Mouse (Mus musculus) kidney, postnatal 0 days (tissue): ENCODE data around the gene Bod1. TPM values are rescaled to one million over a fixed set of nuclear protein-coding genes. Genes with fewer than 3 reads are reported as not detected.

Experiments
- ATAC-seq: fragments of 200-750 bp; cut with Nextera tagmentation; replicated peaks from 2 replicates; pipeline ENCODE4 v1.8.0; 2017; ENCODE audit warnings: low read depth, moderate number of reproducible peaks, moderate TSS enrichment, moderate library complexity; ENCODE audit not compliant: low FRiP score
- DNase-seq: peaks from one replicate; pipeline ENCODE4 v3.0.0-alpha.2; 2016; ENCODE audit warnings: low spot score
- H3K27ac ChIP-seq: fragments of 300-500 bp; sonication (generic); 2 replicates; pipeline ENCODE4 v1.5.1; 2014; ENCODE audit warnings: mild to moderate bottlenecking
- H3K27me3 ChIP-seq: fragments of 300-500 bp; sonication (generic); 2 replicates; pipeline ENCODE4 v1.6.1; 2014; ENCODE audit warnings: low read length, mixed read lengths; ENCODE audit not compliant: insufficient read depth
- H3K36me3 ChIP-seq: fragments of 300-500 bp; sonication (generic); 2 replicates; pipeline ENCODE4 v1.6.1; 2014; ENCODE audit warnings: low read length, mixed read lengths; ENCODE audit not compliant: insufficient read depth
- H3K4me1 ChIP-seq: fragments of 300-500 bp; sonication (generic); replicated peaks from 2 replicates; pipeline ENCODE4 v1.6.1; 2014; ENCODE audit warnings: antibody characterized with exemption, low read length, mixed read lengths; ENCODE audit not compliant: insufficient read depth
- H3K4me2 ChIP-seq: fragments of 300-500 bp; sonication (generic); 2 replicates; pipeline ENCODE4 v1.6.1; 2014; ENCODE audit warnings: mild to moderate bottlenecking, low read length, moderate library complexity, mixed read lengths
- H3K4me3 ChIP-seq: fragments of 300-500 bp; sonication (generic); replicated peaks from 2 replicates; pipeline ENCODE4 v1.5.1; 2014; ENCODE audit warnings: low read depth, low read length
- H3K9ac ChIP-seq: fragments of 300-500 bp; sonication (generic); 2 replicates; pipeline ENCODE4 v1.6.1; 2014; ENCODE audit warnings: low read depth, low read length
- H3K9me3 ChIP-seq: fragments of 300-500 bp; sonication (generic); replicated peaks from 2 replicates; pipeline ENCODE4 v1.6.1; 2016; ENCODE audit warnings: low read length, inconsistent platforms, mixed read lengths
- CTCF ChIP-seq: IDR thresholded peaks from 2 replicates; pipeline ENCODE4 v1.5.1; 2016; ENCODE audit warnings: antibody characterized with exemption, low read depth, mild to moderate bottlenecking, moderate library complexity
- WGBS: fragments of 180-500 bp; shearing (Covaris S2); extraction: QIAGEN DNeasy Blood & Tissue Kit; methylation state at CpG from one replicate; pipeline ENCODE4 v1.1.7; 2014; 5-methylcytosine and 5-hydroxymethylcytosine counted together
- polyA plus RNA-seq: library from polyadenylated mRNA; unstranded; fragments of >200 nt; fragmentation: Nextera tagmentation; extraction: Ambion mirVana; gene quantifications from 2 replicates; pipeline ENCODE4 v1.2.1, GENCODE M21; 2015

The Bod1 gene
- polyA plus RNA-seq, 1 experiment from 2014 or later = 102 TPM

DNA sequence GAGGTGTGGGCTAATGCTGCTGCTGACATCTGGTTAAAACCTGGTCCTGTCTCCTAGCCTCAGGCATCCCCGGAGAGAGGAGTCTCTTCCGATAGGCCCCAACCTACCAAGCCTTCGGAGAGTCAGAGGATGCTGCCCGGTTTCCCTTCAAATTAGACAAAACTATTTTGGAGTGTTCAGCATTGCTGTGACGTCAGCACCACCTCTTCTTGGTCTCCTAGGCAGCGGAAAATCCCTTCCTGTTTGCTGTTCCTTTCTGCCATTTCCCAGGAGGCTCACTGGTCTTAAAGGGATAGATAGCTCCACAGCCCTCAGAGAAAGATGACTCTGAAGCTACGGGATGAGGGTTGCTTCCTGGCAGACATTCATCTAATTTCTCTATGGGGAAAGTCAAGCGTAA, 31.5 kb upstream of the Bod1 start:
- ATAC-seq (no peak), DNase-seq (no peak)
- no peak overlapping the region for H3K27ac ChIP-seq
- H3K9me3 ChIP-seq = no peaks in the 10 kb centered on the region; the same call in 1 of the 2 replicates
- H3K4me1 ChIP-seq = no peaks in the 10 kb centered on the region
- no peak overlapping the region for H3K9ac ChIP-seq
- no peak overlapping the region for H3K4me2 ChIP-seq
- no peaks in the 10 kb centered on the region for H3K36me3 ChIP-seq
- H3K27me3 ChIP-seq = no peaks in the 10 kb centered on the region
- no peak for TF ChIP-seq CTCF
- 68% methylated on average over 8 of the region's 8 CpGs for WGBS
- no peak overlapping the region for H3K4me3 ChIP-seq

DNA sequence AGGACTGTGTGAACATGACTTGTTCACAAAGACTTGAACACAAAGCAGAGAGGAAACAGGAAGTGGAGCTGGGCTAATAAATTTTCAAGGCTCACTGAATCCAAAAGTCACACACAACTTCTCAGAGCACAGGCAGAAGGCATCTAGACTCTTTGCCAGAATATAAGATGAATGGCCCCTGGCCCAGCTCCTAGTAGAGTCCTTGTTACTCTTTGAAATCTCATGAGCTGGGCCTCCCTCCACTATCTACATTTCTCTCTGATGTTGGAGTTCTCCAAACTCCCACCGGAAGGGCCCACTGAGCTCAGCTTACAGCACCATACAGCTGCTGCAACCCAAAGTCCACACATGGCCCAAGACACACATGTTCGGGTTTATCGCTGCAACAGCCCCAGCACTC, 30.2 kb upstream of the Bod1 start:
- no peaks in the 10 kb centered on the region for H3K9me3 ChIP-seq
- H3K4me3 ChIP-seq = no peak overlapping the region
- no peak for DNase-seq
- no peak for ATAC-seq
- TF ChIP-seq CTCF = no peak
- no peak overlapping the region for H3K9ac ChIP-seq
- WGBS = 79% methylated on average over 3 of the region's 3 CpGs
- H3K27ac ChIP-seq = no peak overlapping the region
- H3K4me1 ChIP-seq = no peaks in the 10 kb centered on the region
- H3K36me3 ChIP-seq = no peaks in the 10 kb centered on the region
- no peaks in the 10 kb centered on the region for H3K27me3 ChIP-seq
- H3K4me2 ChIP-seq = no peak overlapping the region

DNA sequence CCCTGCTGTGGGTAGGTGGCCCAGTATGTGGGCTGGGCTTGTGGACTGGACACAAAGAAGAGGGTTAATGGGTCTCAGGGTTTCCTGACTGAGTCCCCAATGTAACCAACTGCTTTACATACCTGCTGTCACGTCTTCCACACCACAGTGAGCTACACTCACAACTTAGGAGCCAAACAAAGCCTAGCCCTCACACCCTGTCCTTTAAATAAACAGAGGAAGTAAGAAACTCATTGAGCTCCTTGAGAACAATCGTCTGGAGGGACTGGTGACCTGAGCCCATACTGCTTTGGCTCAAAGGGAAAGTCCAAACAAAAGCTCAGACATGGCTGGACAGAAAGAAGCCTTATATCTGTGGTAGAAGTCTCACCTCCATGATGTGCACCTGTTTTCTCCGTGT, 27.8 kb upstream of the Bod1 start:
- H3K9ac ChIP-seq = no peak overlapping the region
- no peaks in the 10 kb centered on the region for H3K27me3 ChIP-seq
- H3K27ac ChIP-seq = no peak overlapping the region
- H3K4me1 ChIP-seq = no peaks in the 10 kb centered on the region
- ATAC-seq (no peak), DNase-seq (no peak)
- no peak overlapping the region for H3K4me2 ChIP-seq
- no peak for TF ChIP-seq CTCF
- H3K36me3 ChIP-seq = no peaks in the 10 kb centered on the region
- H3K4me3 ChIP-seq = no peak overlapping the region
- 56% methylated on average over 3 of the region's 3 CpGs for WGBS
- no peaks in the 10 kb centered on the region for H3K9me3 ChIP-seq

- 88% methylated on average over 4 of the region's 4 CpGs for WGBS
- no peak overlapping the region for H3K4me2 ChIP-seq
- ATAC-seq (no peak), DNase-seq (no peak)
- no peaks in the 10 kb centered on the region for H3K27me3 ChIP-seq
- no peaks in the 10 kb centered on the region for H3K9me3 ChIP-seq
- no peak overlapping the region for H3K9ac ChIP-seq
- no peak overlapping the region for H3K4me3 ChIP-seq
- H3K27ac ChIP-seq = no peak overlapping the region
- no peaks in the 10 kb centered on the region for H3K4me1 ChIP-seq
- H3K36me3 ChIP-seq = no peaks in the 10 kb centered on the region
- TF ChIP-seq CTCF = no peak
Measured at GRCm38 (mm10) chr11:31694801-31695200, 23.1 kb upstream of the Bod1 start.

DNA sequence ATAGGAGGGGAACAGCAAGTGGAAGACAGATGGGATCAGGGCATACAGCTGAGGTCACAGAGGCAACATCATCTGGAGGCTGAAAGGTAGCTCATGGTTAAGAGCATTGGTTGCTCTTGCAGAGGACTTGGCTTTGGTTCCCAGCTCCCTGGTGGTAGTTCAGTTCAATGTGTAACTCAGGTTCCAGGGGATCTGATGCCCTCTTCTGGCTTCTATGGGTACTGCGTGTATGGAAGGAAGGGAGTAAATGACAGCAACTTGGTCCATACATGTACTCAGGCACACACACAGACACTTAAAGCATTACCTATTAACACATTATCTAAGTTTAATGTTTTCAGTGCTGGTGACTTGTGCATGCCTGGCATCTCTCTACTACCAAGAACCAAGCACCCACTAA, 22.4 kb upstream of the Bod1 start:
- 100% methylated on average over 1 of the region's 1 CpGs for WGBS
- no peak for ATAC-seq
- peak; percentile 50 for TF ChIP-seq CTCF

GRCm38 (mm10) chr11:31693322-31693721, 21.6 kb upstream of the Bod1 start:
- Histone ChIP-seq H3K4me1 (no peaks in the 10 kb centered on the region; the same call in 1 of the 2 replicates), H3K36me3 (no peaks in the 10 kb centered on the region), H3K4me3 (no peak overlapping the region), H3K9me3 (no peaks in the 10 kb centered on the region), H3K27ac (no peak overlapping the region), H3K4me2 (no peak overlapping the region), H3K9ac (no peak overlapping the region), H3K27me3 (no peaks in the 10 kb centered on the region)
- DNase-seq (no peak), ATAC-seq (no peak)
- no peak for TF ChIP-seq CTCF
- 94% methylated on average over 2 of the region's 2 CpGs for WGBS

More for the DNA sequence above, 22.4 kb upstream of the Bod1 start:
- Histone ChIP-seq H3K27ac (no peak overlapping the region), H3K9ac (no peak overlapping the region), H3K27me3 (no peaks in the 10 kb centered on the region), H3K9me3 (no peaks in the 10 kb centered on the region), H3K4me3 (no peak overlapping the region), H3K4me1 (no peaks in the 10 kb centered on the region; the same call in 1 of the 2 replicates), H3K36me3 (no peaks in the 10 kb centered on the region), H3K4me2 (no peak overlapping the region)
- no peak for DNase-seq

DNA sequence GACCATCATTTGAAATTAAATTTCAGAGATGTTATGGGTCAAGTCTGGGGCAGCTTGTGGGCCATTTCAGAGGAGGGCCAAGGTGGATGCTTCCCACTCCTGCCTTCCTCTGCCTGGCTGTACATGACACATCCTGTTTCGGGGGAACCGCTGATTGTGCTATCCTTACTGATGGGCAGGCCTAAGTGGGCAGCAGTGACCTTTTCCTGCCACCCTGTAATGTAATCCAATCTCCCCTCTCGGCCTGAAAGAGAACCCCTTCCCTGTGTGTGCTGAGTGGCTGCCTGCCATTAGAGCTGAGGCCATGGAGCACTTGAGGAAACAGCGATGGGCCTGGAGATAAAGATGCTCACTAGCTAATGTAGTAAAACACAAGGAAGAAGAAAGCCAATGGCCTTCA, 17.3 kb upstream of the Bod1 start:
- no peak for ATAC-seq
- Histone ChIP-seq H3K36me3 (no peaks in the 10 kb centered on the region), H3K4me1 (peaks cover 5% of the 10 kb centered on the region; the same call in 1 of the 2 replicates), H3K9ac (no peak overlapping the region), H3K4me2 (no peak overlapping the region), H3K27ac (no peak overlapping the region), H3K27me3 (no peaks in the 10 kb centered on the region), H3K4me3 (no peak overlapping the region), H3K9me3 (no peaks in the 10 kb centered on the region)
- no peak for TF ChIP-seq CTCF
- 40% methylated on average over 4 of the region's 4 CpGs for WGBS
- DNase-seq = peak; percentile 26
